Mouse (Mus musculus) cerebral cortex, adult 2 months (tissue): ENCODE results near the gene Tmem143.

Experiments used
- WGBS: fragments of 180-500 bp; shearing (Covaris S2); methylation state at CpG from one replicate; pipeline ENCODE4 v1.1.7; 2018; 5-methylcytosine and 5-hydroxymethylcytosine counted together

Gene Tmem143

DNA sequence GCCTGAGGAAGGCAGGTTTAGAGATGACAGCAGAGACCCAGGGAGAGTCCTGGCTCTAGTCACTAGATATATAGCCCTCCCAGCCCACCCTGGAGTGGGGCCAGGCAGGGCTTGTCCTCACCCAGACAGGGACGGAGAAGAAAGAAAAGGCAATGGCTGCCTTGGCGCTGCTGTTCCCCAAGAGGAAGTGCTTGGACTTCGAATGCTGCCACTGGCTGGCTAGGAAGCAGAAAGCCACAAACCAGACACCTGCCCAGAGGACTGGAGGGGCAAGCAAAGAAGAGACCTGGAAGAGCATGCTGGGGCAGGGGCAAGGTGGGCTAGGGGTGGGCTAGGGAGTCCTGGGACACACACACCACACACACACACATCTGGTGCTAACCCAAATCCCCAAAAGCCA is 9.5 kb upstream of the Tmem143 start:
- 52% methylated on average over 3 of the region's 3 CpGs for WGBS

GRCm38 (mm10) chr7:45892651-45893050 is 4.1 kb upstream of the Tmem143 start:
- WGBS, result 78% methylated on average over 2 of the region's 2 CpGs

- 74% methylated on average over 6 of the region's 6 CpGs for WGBS
Observed at GRCm38 (mm10) chr7:45895931-45896516, 717 bp upstream of the Tmem143 start.

- 2% methylated on average over 19 of the region's 19 CpGs for WGBS
Observed at GRCm38 (mm10) chr7:45897258-45897757, 567 bp downstream of the Tmem143 start.

GRCm38 (mm10) chr7:45898125-45898524 is 1.4 kb downstream of the Tmem143 start:
- WGBS, result 52% methylated on average over 4 of the region's 4 CpGs

GRCm38 (mm10) chr7:45901562-45901961 is 4.8 kb downstream of the Tmem143 start:
- 78% methylated on average over 5 of the region's 5 CpGs for WGBS

GRCm38 (mm10) chr7:45902481-45903002 is 5.8 kb downstream of the Tmem143 start:
- WGBS, result 80% methylated on average over 12 of the region's 12 CpGs

- 94% methylated on average over 9 of the region's 9 CpGs for WGBS
Observed at GRCm38 (mm10) chr7:45906622-45907021, 9.9 kb downstream of the Tmem143 start.

DNA sequence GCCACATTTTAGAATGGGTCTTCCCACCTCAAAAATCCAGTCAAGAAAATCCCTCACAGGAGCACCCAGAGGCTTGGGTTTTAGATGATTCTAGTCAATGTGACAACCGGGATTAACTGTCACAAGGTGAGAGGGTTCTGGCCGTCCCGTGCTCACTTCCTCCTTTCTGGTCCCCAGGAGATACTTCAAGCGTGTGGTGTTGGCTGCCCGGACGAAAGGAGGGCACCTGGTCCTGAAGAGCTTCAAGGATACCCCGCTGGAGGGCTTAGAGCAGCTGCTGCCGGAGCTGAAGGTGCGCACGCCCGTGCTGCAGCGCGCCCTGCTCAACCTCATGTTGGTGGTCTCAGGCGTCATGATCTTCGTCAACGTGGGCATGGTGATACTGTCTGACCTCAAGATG is 12.4 kb downstream of the Tmem143 start:
- 96% methylated on average over 16 of the region's 16 CpGs for WGBS

GRCm38 (mm10) chr7:45914067-45914466 is 17.3 kb downstream of the Tmem143 start:
- 86% methylated on average over 6 of the region's 6 CpGs for WGBS

- WGBS, result 90% methylated on average over 5 of the region's 5 CpGs
Observed at GRCm38 (mm10) chr7:45915011-45915410, 18.3 kb downstream of the Tmem143 start.

DNA sequence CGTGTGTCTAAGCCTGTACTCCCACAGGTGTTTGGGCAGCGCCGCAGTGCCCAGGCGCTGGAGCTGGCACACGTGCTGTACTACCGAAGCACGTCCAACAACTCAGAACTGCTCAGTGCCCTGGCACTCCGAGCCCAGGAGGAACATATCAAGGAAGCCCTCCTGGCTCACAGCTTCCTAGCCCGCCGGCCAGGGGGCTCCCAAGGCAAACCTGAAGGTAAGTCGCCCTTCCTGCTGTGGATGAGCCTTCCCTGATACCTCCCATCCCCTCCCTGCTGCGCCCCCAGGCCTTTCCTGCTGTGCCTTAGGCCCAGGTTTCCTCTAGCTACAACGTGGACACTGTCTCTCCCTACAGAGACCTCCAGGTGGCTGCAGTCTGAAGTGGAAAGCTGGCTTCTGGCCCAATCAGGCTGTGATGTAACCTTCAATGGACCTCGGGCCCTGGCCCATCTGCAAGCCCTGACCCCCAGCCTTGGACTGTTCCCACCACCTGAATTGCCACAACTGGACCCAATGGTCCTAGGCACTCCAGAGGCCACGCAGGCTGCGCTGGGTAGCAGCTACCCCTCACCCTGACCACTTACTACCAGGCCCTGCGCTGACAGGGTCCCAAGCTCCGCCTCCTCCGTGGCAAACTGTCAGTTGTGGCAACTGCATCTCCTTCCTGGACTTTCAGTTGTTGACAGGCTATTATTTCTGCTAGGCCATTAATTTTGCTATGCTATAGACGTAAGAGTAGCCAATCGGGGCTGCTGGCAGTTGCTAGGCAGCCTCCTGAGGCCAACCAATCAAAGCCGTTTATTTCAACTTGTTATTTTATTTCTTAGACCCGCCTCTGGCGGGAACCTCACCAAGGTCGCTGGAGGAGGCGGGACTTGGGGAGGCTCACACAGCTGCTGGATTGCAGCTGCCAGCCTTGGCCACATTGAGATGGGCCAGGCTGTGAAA is 19.6 kb downstream of the Tmem143 start:
- WGBS, result 30% methylated on average over 26 of the region's 26 CpGs

DNA sequence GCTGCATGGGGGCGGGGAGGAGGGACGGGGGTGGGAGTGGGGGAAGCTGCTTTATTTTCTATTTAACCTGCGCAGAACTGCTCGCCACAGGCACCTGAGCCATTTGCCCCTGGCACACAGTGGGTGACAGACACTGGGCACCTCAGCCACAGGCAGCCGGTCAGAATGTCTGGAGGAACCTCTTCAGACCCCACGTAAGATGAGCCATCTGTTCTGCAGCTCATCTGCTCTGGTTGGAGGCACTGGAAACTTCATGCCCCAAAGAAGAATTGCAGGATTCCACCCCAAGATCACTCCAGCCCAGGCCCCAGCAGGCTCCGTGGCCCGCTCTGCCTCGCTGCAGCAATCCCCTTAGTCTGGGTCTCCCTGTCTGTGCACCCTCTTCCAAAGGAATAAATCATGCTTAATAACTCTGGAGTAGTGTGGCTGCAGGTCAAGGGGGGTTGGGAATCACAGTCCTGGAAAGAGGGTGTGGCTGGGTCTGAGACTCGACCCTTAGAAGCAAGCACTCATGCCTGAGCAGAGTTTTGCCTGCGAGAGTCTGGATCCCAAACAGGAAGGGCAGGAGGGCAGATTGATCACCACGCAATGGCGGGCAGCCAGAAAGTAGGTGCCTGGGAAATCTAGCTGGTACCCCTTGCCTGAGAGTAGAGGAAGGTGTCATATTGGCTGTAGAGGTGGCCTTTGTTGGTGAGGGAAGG is 20.4 kb downstream of the Tmem143 start:
- 39% methylated on average over 13 of the region's 13 CpGs for WGBS

DNA sequence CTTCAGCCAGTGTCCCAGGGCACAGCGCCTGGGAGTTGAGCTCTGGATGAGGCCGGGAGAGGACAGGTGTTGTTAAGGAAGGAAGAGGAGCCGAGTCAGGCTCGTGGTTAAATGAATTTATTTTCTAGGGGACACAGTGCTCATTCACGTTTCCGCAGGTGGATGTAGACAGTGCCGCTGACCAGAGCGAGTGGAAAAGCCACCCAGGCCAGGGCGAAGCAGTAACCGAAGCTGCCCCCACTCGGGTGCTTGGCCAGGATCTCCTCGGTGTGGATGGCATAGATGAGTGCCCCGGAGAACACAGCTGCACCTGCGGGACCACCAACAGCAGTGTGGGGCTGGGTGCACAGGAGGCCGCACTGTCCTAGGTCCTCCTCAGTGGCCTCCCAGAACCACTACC is 21.2 kb downstream of the Tmem143 start:
- 91% methylated on average over 15 of the region's 15 CpGs for WGBS

DNA sequence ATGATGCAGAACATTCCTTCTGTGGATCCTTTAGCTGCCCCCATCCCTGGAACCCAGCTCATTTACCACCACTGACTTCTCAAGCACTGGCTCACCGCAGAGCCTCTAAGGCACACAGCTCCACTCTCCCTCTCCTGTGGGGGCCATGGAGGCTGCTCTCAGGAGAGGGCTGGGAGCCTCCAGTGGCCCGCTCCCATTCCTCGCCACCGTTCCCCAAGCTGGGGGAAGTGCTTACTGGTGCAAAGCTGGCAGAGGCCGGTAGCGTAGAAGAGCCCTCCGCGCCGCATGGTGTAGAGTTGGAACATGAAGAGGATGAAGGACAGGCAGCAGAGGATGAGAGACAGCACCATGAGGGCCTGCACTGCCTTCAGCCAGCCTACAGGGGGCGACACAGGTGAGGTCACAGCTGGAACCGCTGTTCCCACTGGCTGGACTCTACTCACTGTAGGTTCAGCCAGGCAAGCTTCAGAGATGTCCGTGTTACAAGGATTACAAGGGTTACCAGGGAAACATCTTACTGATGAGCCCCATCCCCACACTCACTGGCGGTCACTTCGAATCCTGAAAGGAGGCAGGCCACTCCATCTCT is 22.4 kb downstream of the Tmem143 start:
- 75% methylated on average over 14 of the region's 14 CpGs for WGBS

DNA sequence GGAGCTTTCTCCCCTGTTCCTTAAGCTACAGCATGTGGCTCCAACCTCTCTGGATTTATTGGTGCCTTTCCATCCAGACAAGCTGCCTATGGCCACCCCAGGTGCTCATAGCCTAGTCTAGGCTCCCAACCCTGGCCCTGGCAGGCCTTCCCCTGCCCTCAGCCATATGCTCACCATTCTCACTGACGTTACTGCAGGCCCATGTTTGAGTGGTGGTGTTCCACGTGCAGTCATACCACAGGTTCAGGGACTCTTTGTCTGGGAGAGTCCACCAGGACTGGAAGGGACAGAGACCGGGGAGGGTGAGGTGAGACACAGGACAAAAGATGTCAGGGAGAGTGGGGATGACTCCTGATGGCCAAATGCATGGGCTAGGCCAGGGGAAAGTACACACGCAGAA is 23.0 kb downstream of the Tmem143 start:
- WGBS, result 76% methylated on average over 4 of the region's 4 CpGs

DNA sequence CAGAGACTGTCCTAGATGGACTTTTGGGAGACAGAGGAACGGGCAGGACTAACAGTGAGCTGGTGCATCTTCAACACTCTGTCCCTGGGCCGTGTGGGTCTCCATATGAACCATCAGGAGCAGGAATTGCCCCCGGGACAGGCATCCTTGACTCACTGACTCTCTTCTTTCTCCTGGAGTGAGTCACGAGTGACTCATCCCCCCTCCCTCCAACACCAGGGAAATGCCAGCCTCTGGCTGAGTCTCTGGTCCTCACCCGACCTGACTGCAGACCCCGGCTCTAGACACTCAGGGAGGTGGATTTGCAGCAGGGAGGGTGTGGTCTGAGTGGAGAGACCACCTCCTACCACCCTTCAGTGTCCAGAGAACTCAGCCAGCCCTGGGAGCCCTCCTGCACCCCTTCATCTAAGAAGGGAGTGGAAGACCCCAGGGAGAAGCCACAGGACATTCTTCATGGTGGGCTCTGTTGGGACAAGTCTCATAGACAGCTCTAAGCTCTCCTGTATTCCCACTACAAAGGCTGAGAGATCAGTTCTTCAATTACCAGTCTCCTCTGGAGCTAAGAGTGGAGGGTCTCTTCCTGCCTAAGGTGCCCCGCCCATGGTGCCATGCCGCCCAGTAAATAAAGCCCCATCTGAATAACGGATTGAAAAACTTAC is 24.0 kb downstream of the Tmem143 start:
- 50% methylated on average over 9 of the region's 9 CpGs for WGBS

DNA sequence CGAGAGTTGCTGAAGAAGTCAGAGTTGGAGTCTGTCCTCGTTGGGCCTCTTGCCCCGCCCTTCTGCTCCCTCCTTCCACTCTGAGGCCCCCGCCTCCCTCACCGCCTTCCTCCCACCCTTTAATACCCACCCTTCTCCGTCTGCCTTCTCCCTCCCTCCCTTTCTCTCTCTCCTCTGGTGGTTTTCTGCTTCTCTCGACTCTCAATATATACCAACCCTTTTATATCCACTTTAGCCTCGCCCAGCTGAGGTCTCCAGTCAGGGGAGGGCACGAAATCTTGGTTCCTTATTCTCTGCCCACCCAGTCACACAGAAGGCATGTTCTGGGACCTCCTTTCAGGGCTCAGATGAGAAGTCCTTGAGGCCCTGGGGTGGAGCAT is 24.5 kb downstream of the Tmem143 start, which contains the start of gene Emp3:
Emp3 (minus strand) TSS at position 163 of the 380 bp plus-strand sequence.
- WGBS, result 47% methylated on average over 9 of the region's 9 CpGs

- WGBS, result 77% methylated on average over 12 of the region's 12 CpGs
Observed at GRCm38 (mm10) chr7:45921950-45922600, 25.3 kb downstream of the Tmem143 start.

DNA sequence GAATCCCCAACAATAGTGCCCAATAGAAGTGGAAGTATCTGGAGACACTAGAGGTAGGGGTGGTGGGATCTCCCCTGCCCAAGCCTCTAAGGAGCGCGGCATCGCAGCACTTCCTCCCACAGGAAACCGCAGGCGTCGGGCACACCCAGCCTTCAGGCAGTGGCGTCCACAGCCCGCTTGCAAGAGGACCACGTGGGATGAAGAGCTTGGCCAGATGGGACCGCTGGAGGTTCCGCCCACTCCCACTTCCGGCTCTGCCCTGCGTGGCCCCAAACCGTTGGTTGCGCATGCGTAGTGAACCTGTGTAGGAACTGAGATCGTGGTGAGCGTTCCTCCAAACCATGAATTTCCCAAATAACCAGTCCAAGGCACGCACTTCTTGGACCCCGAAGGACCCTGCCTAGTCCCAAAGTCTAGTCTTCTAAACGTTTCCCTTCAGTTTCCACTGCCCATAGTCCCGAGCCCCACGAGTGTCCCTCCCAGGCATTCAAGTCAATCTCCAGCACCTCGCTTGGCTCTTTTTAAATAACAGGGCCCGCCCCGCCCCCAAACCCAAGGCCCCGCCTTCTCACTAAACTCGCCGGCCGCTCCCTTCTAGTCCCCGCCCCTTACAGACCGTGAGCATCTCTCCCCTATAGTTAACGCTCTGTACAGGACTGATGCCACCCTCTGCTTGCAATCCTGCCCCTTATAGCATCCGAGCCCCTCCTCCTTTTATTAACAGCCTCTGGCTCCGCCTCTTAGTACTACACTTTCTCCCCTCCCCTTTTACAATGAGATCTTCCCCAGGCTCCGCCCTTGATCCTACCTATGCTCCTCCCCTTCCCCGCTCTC is 26.4 kb downstream of the Tmem143 start:
- under 1% methylated on average over 37 of the region's 37 CpGs for WGBS
